Mouse (Mus musculus): Measurements from ENCODE around the gene Atpaf2. TPM values are rescaled to one million over a fixed set of nuclear protein-coding genes. Genes with fewer than 3 reads are reported as not detected.
A peak's percentile ranks its signal among the peaks of the same experiment; 100 is the strongest.

Atpaf2 gene
- polyA plus RNA-seq, 1 experiment from 2014 or later: 40.1 TPM

DNA sequence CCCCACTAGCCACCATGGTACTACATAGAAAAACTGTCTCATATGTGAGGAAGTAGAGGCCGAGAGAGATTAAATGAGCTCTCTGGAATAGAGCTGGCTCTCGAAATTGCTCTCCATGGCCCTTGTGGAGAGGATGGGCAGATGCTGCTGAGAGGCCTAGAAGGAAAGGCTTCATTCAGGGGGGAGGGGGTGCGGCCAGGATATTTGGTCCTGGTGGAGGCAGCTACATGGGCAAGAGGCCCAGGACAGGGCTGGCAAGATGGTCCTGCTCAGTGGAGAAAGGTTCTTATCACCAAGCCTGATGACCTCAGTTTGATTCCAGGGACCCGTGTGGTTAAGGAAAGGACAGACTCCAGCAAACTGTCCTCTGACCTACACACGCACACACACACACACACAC lies 32.3 kb downstream of the Atpaf2 start:
- 86% methylated on average over 5 of the region's 5 CpGs for WGBS
- Histone ChIP-seq H3K9me3 (ENCODE audit: control insufficient read depth, low read length) (no peaks in the 10 kb centered on the region), H3K9ac (ENCODE audit: low read length) (no peak overlapping the region), H3K4me1 (replicated peaks; ENCODE audit: control insufficient read depth, insufficient read depth, low read length) (peaks cover 5% of the 10 kb centered on the region; the same call in 1 of the 2 replicates), H3K27ac (ENCODE audit: low read depth, low read length) (no peak overlapping the region), H3K27me3 (ENCODE audit: control insufficient read depth, insufficient read depth, low read length) (no peaks in the 10 kb centered on the region), H3K4me3 (ENCODE audit: low read depth, low read length) (no peak overlapping the region), H3K36me3 (ENCODE audit: control insufficient read depth, insufficient read depth, low read length) (no peaks in the 10 kb centered on the region), H3K4me2 (ENCODE audit: low read depth, low read length, severe bottlenecking) (no peak overlapping the region)
- DNase-seq (ENCODE audit: low spot score): no peak
- ATAC-seq (replicated peaks; ENCODE audit: low FRiP score): no peak

DNA sequence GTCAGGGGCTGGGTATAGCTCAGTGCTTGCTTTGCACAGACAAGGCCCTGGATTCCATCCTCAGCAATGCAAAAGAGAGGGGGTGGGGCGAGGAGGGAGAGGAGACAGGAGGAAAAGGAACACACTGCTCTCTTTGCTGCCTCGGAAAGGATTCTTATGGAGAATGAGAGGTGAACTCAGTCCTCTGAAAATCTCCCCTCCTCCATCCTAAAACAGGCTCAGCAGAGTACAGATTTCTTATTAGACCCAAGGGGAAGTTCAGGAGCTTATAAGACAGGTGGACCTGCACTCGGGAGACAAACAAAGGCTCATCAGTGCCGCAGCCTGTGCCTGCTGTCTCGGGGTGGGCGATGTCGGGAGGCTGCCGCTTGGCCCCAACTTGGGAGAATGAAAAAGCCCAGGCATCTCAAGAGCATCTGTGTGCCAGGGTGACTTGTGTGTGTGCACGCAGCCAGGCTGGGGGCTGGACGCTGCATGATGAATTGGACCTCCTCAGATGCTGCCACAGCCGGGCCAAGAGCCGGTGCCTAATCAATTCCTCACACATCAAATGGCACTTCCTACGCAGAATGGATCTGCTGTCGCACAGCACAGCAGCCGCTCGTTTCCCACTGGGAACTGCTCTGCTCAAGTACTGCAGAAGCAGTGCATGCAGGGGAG lies 33.4 kb downstream of the Atpaf2 start:
- H3K9ac ChIP-seq (ENCODE audit: low read length): peak overlapping the region; percentile 50
- peak overlapping the region; percentile 62 for H3K27ac ChIP-seq (ENCODE audit: low read depth, low read length)
- H3K9me3 ChIP-seq (ENCODE audit: control insufficient read depth, low read length): no peaks in the 10 kb centered on the region
- H3K4me2 ChIP-seq (ENCODE audit: low read depth, low read length, severe bottlenecking): peak overlapping the region; percentile 43
- 3% methylated on average over 16 of the region's 16 CpGs for WGBS
- ATAC-seq (replicated peaks; ENCODE audit: low FRiP score) (no peak), DNase-seq (ENCODE audit: low spot score) (no peak)
- peaks cover 5% of the 10 kb centered on the region; the same call in 1 of the 2 replicates for H3K4me1 ChIP-seq (replicated peaks; ENCODE audit: control insufficient read depth, insufficient read depth, low read length)
- H3K27me3 ChIP-seq (ENCODE audit: control insufficient read depth, insufficient read depth, low read length): no peaks in the 10 kb centered on the region
- H3K36me3 ChIP-seq (ENCODE audit: control insufficient read depth, insufficient read depth, low read length): no peaks in the 10 kb centered on the region
- no peak overlapping the region; the same call in 1 of the 2 replicates for H3K4me3 ChIP-seq (ENCODE audit: low read depth, low read length)

DNA sequence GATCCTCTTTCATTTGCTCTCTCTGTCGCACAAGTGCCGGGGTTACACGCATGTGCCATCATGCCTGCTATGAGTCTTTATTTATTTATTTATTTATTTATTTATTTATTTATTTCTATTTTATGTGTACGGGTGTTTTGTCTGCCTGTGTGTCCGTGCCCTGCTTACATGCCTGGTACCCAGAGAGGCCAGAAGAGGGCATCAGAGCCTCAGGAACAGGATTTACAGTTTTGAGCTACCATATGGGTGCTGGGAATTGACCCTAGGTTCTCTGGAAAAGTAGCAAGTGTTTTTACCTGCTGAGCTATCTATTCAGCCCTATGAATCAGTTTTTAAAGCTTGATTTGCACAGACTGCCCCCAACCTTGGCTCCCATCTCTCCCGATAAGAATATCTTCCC lies 34.7 kb downstream of the Atpaf2 start:
- Histone ChIP-seq H3K4me1 (replicated peaks; ENCODE audit: control insufficient read depth, insufficient read depth, low read length) (peaks cover 5% of the 10 kb centered on the region; the same call in 1 of the 2 replicates), H3K4me2 (ENCODE audit: low read depth, low read length, severe bottlenecking) (no peak overlapping the region), H3K27me3 (ENCODE audit: control insufficient read depth, insufficient read depth, low read length) (no peaks in the 10 kb centered on the region), H3K36me3 (ENCODE audit: control insufficient read depth, insufficient read depth, low read length) (no peaks in the 10 kb centered on the region), H3K27ac (ENCODE audit: low read depth, low read length) (no peak overlapping the region), H3K9ac (ENCODE audit: low read length) (no peak overlapping the region), H3K4me3 (ENCODE audit: low read depth, low read length) (no peak overlapping the region), H3K9me3 (ENCODE audit: control insufficient read depth, low read length) (no peaks in the 10 kb centered on the region)
- DNase-seq (ENCODE audit: low spot score) (no peak), ATAC-seq (replicated peaks; ENCODE audit: low FRiP score) (no peak)
- WGBS: 88% methylated on average over 6 of the region's 6 CpGs

- Histone ChIP-seq H3K9me3 (ENCODE audit: control insufficient read depth, low read length) (no peaks in the 10 kb centered on the region), H3K27me3 (ENCODE audit: control insufficient read depth, insufficient read depth, low read length) (no peaks in the 10 kb centered on the region), H3K4me3 (ENCODE audit: low read depth, low read length) (no peak overlapping the region), H3K27ac (ENCODE audit: low read depth, low read length) (no peak overlapping the region), H3K4me1 (replicated peaks; ENCODE audit: control insufficient read depth, insufficient read depth, low read length) (no peaks in the 10 kb centered on the region), H3K4me2 (ENCODE audit: low read depth, low read length, severe bottlenecking) (no peak overlapping the region), H3K9ac (ENCODE audit: low read length) (no peak overlapping the region), H3K36me3 (ENCODE audit: control insufficient read depth, insufficient read depth, low read length) (no peaks in the 10 kb centered on the region)
- WGBS: 86% methylated on average over 6 of the region's 6 CpGs
- no peak for ATAC-seq (replicated peaks; ENCODE audit: low FRiP score)
- no peak for DNase-seq (ENCODE audit: low spot score)
These were observed 43.8 kb downstream of the Atpaf2 start for GRCm38 (mm10) chr11:60374481-60374880.

DNA sequence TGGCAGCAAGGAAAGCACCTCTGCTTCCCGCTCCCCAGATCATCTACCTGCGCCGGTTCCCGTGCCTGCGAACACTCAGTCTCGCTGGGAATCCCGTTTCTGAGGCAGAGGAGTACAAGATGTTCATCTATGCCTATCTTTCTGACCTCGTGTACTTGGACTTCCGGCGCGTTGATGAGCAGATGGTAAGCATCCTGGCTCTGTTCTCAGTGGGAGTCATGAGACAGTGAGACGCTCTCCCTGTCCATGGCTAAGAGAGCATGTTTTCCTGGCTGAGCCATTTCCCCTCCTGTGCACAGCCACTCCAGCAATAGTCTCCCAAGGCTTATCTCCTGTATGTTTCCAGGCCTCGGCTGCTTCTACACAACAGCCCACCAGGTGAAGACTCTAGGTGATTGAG lies 47.8 kb downstream of the Atpaf2 start:
- WGBS: 89% methylated on average over 13 of the region's 13 CpGs

GRCm38 (mm10) chr11:60369448-60369847 lies 48.8 kb downstream of the Atpaf2 start:
- H3K9ac ChIP-seq (ENCODE audit: low read length): no peak overlapping the region
- 82% methylated on average over 4 of the region's 4 CpGs for WGBS
- no peak overlapping the region for H3K27ac ChIP-seq (ENCODE audit: low read depth, low read length)
- H3K4me1 ChIP-seq (replicated peaks; ENCODE audit: control insufficient read depth, insufficient read depth, low read length): no peaks in the 10 kb centered on the region
- no peak for DNase-seq (ENCODE audit: low spot score)
- no peak for ATAC-seq (replicated peaks; ENCODE audit: low FRiP score)
- H3K4me3 ChIP-seq (ENCODE audit: low read depth, low read length): no peak overlapping the region
- H3K36me3 ChIP-seq (ENCODE audit: control insufficient read depth, insufficient read depth, low read length): no peaks in the 10 kb centered on the region
- no peaks in the 10 kb centered on the region for H3K27me3 ChIP-seq (ENCODE audit: control insufficient read depth, insufficient read depth, low read length)
- no peaks in the 10 kb centered on the region for H3K9me3 ChIP-seq (ENCODE audit: control insufficient read depth, low read length)
- H3K4me2 ChIP-seq (ENCODE audit: low read depth, low read length, severe bottlenecking): no peak overlapping the region

More for the DNA sequence above, 47.8 kb downstream of the Atpaf2 start:
- no peak for ATAC-seq (replicated peaks; ENCODE audit: low FRiP score)
- H3K4me3 ChIP-seq (ENCODE audit: low read depth, low read length): no peak overlapping the region
- H3K9me3 ChIP-seq (ENCODE audit: control insufficient read depth, low read length): no peaks in the 10 kb centered on the region
- DNase-seq (ENCODE audit: low spot score): no peak
- H3K9ac ChIP-seq (ENCODE audit: low read length): no peak overlapping the region
- H3K27me3 ChIP-seq (ENCODE audit: control insufficient read depth, insufficient read depth, low read length): no peaks in the 10 kb centered on the region
- no peaks in the 10 kb centered on the region for H3K36me3 ChIP-seq (ENCODE audit: control insufficient read depth, insufficient read depth, low read length)
- H3K27ac ChIP-seq (ENCODE audit: low read depth, low read length): no peak overlapping the region
- no peaks in the 10 kb centered on the region for H3K4me1 ChIP-seq (replicated peaks; ENCODE audit: control insufficient read depth, insufficient read depth, low read length)
- H3K4me2 ChIP-seq (ENCODE audit: low read depth, low read length, severe bottlenecking): no peak overlapping the region

GRCm38 (mm10) chr11:60368909-60369308 lies 49.3 kb downstream of the Atpaf2 start:
- Histone ChIP-seq H3K9ac (ENCODE audit: low read length) (no peak overlapping the region), H3K4me1 (replicated peaks; ENCODE audit: control insufficient read depth, insufficient read depth, low read length) (no peaks in the 10 kb centered on the region), H3K4me3 (ENCODE audit: low read depth, low read length) (no peak overlapping the region), H3K27me3 (ENCODE audit: control insufficient read depth, insufficient read depth, low read length) (no peaks in the 10 kb centered on the region), H3K9me3 (ENCODE audit: control insufficient read depth, low read length) (no peaks in the 10 kb centered on the region), H3K27ac (ENCODE audit: low read depth, low read length) (no peak overlapping the region), H3K36me3 (ENCODE audit: control insufficient read depth, insufficient read depth, low read length) (no peaks in the 10 kb centered on the region), H3K4me2 (ENCODE audit: low read depth, low read length, severe bottlenecking) (no peak overlapping the region)
- no peak for ATAC-seq (replicated peaks; ENCODE audit: low FRiP score)
- DNase-seq (ENCODE audit: low spot score): no peak
- WGBS: 75% methylated on average over 4 of the region's 4 CpGs

DNA sequence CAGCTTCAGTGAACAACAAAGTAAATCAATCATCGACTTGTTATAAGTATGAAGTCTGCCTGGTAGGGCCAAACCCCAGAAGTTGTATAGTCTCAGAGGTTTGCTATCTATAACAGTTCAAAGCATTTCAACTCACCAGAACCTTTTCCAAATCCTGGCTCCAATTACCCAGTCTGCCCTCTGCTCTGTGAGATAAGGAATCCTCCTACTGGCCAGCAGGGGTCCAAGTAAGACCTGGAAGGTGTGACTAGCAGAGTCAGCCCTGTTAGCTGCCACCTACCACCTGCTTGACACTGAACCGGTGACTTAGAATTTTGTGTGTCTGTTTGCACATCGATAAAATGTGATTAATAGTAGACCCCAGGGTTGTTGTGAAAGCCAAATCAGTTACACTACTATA lies 51.0 kb downstream of the Atpaf2 start:
- 77% methylated on average over 3 of the region's 3 CpGs for WGBS
- Histone ChIP-seq H3K9ac (ENCODE audit: low read length) (no peak overlapping the region), H3K9me3 (ENCODE audit: control insufficient read depth, low read length) (no peaks in the 10 kb centered on the region), H3K4me2 (ENCODE audit: low read depth, low read length, severe bottlenecking) (no peak overlapping the region), H3K27me3 (ENCODE audit: control insufficient read depth, insufficient read depth, low read length) (no peaks in the 10 kb centered on the region), H3K4me3 (ENCODE audit: low read depth, low read length) (no peak overlapping the region), H3K27ac (ENCODE audit: low read depth, low read length) (no peak overlapping the region), H3K36me3 (ENCODE audit: control insufficient read depth, insufficient read depth, low read length) (no peaks in the 10 kb centered on the region), H3K4me1 (replicated peaks; ENCODE audit: control insufficient read depth, insufficient read depth, low read length) (no peaks in the 10 kb centered on the region)
- DNase-seq (ENCODE audit: low spot score) (no peak), ATAC-seq (replicated peaks; ENCODE audit: low FRiP score) (no peak)
